Mouse (Mus musculus) CD4-positive naive resting alpha-beta T cell, adult 57 days (primary cell): Measurements from ENCODE around the gene Baiap2l2. TPM values are rescaled to one million over a fixed set of nuclear protein-coding genes. Genes with fewer than 3 reads are reported as not detected.

Experiments used
- total RNA-seq: library from RNA; stranded (reverse); gene quantifications from one replicate; pipeline ENCODE4 v1.2.4, GENCODE M21; 2023

The Baiap2l2 gene
- total RNA-seq = 0.65 TPM

GRCm38 (mm10) chr15:79285399-79285798 lies at the start of gene Baiap2l2:
Baiap2l2 (minus strand) TSS chr15:79285537.

GRCm38 (mm10) chr15:79328058-79328938 lies 43.0 kb upstream of the Baiap2l2 start, which contains the start of gene Pla2g6:
Pla2g6 (minus strand) TSS chr15:79328390.

DNA sequence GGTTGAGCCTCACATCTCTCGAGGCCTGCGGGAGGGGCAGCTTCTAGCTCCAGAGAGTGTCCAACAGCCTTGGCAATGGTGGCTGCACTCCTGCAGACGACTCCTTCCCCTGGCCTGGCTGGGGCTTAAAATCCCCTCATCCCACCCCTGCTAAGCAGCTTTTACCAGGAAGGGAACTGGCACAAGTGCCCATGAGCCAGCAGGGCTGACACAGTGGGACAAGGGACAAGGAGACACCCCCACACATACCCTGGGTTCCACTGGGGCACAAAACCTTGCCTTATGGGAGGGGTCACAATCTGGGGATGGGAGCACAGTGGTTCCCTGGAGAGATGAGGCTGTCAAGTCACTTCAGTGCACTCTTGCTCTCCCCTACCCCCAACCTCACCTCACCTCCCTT lies 30.7 kb downstream of the Baiap2l2 start, which contains the start of gene Slc16a8:
Gene Slc16a8 (minus strand): TSS at position 101 of the 400 bp plus-strand sequence.

DNA sequence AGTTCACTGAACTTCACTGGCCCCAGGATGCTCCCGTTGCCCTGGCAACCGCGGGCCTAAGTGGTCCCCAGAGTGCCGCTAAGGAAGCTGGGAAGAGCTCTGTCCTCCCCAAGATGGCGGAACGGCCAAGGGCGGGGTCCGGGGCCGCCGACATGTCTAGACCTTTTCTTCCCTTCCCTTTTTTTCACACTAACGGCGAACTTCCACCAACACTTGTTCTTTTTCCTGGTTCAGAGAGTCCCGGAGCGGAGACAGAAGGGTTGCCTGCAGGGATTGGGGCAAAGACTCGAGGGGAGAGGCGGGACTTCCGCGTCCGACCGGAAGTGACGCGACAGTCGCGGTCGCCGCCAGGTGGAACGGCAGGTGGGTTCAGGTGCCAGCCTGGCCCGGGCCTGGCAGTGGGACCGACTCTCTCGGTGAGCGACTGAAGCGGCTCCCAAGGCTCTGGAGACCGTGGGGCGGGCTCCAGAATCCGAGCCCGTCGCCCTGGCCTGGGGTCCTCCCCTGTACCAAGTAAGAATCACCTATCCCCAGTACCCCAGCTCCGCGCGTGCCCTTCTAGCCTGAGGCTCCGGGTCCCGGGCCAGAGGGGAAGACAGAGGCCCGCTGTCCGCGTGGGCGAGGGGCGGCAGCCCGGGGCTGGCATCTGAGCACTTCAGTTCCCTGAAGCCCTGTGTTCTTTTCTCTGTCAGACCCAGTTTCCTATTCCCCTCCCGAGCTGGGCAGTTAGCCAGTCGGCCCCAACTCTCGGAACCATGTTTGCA lies 56.1 kb downstream of the Baiap2l2 start, which contains the start of the genes Pick1 and Gm49486:
Gene Pick1 (plus strand): TSS at position 116 of the 764 bp plus-strand sequence.
Gene Gm49486 (plus strand): TSS at position 334 of the 764 bp plus-strand sequence.

Other genes with a start within 250 kb of the Baiap2l2 start
- not detected for gene Galr3, start 243.7 kb downstream of the Baiap2l2 start, total RNA-seq
- 27.3 TPM for gene Ankrd54, start 222.6 kb downstream of the Baiap2l2 start, total RNA-seq
- gene Eif3l, start 210.4 kb downstream of the Baiap2l2 start, total RNA-seq = 118 TPM
- 65.1 TPM for gene Micall1, start 176.6 kb downstream of the Baiap2l2 start, total RNA-seq
- 44.4 TPM for gene Polr2f, start 144.5 kb downstream of the Baiap2l2 start, total RNA-seq
- not detected for gene 1700088E04Rik, start 144.3 kb downstream of the Baiap2l2 start, total RNA-seq
- not detected for gene Sox10, start 120.3 kb downstream of the Baiap2l2 start, total RNA-seq
- gene Pick1, start 56.4 kb downstream of the Baiap2l2 start, total RNA-seq = 24.8 TPM
- gene Gm49486, start 56.1 kb downstream of the Baiap2l2 start, total RNA-seq = 0.92 TPM
- not detected for gene Slc16a8, start 30.8 kb downstream of the Baiap2l2 start, total RNA-seq
- 11.3 TPM for gene Pla2g6, start 42.9 kb upstream of the Baiap2l2 start, total RNA-seq
- 211 TPM for gene Maff, start 61.1 kb upstream of the Baiap2l2 start, total RNA-seq
- gene Tmem184b, start 118.0 kb upstream of the Baiap2l2 start, total RNA-seq = 41.9 TPM
- gene Csnk1e, start 170.0 kb upstream of the Baiap2l2 start, total RNA-seq = 73.7 TPM
- not detected for gene Kcnj4, start 219.7 kb upstream of the Baiap2l2 start, total RNA-seq
- gene Kdelr3, start 230.9 kb upstream of the Baiap2l2 start, total RNA-seq = not detected